Mouse (Mus musculus): ENCODE results near the gene Gdf11. TPM values are rescaled to one million over a fixed set of nuclear protein-coding genes. Genes with fewer than 3 reads are reported as not detected.

Gdf11 gene
- polyA plus RNA-seq, 1 experiment from 2014 or later: 10.2 TPM

GRCm38 (mm10) chr10:128921251-128921650 is 29.7 kb upstream of the Gdf11 start:
- no peaks in the 10 kb centered on the region for H3K36me3 ChIP-seq (ENCODE audit: control insufficient read depth, insufficient read depth, low read length)
- no peaks in the 10 kb centered on the region for H3K9me3 ChIP-seq (ENCODE audit: control insufficient read depth, low read length)
- DNase-seq (ENCODE audit: low spot score, missing footprints) (no peak), ATAC-seq (ENCODE audit: low FRiP score) (no peak)
- no peaks in the 10 kb centered on the region for H3K27me3 ChIP-seq (ENCODE audit: control insufficient read depth, insufficient read depth, low read length)
- H3K4me1 ChIP-seq (ENCODE audit: control insufficient read depth, insufficient read depth, low read length): peaks cover 16% of the 10 kb centered on the region
- H3K4me2 ChIP-seq: no peak overlapping the region
- WGBS: 79% methylated on average over 1 of the region's 1 CpGs
- H3K9ac ChIP-seq (ENCODE audit: low read length): no peak overlapping the region
- H3K27ac ChIP-seq (ENCODE audit: low read depth, low read length): no peak overlapping the region
- H3K4me3 ChIP-seq (ENCODE audit: low read depth, low read length): no peak overlapping the region

- Histone ChIP-seq H3K9me3 (ENCODE audit: control insufficient read depth, low read length) (no peaks in the 10 kb centered on the region), H3K4me1 (ENCODE audit: control insufficient read depth, insufficient read depth, low read length) (peaks cover 16% of the 10 kb centered on the region), H3K4me3 (ENCODE audit: low read depth, low read length) (no peak overlapping the region), H3K4me2 (no peak overlapping the region), H3K27me3 (ENCODE audit: control insufficient read depth, insufficient read depth, low read length) (no peaks in the 10 kb centered on the region), H3K9ac (ENCODE audit: low read length) (no peak overlapping the region), H3K27ac (ENCODE audit: low read depth, low read length) (no peak overlapping the region), H3K36me3 (ENCODE audit: control insufficient read depth, insufficient read depth, low read length) (no peaks in the 10 kb centered on the region)
- 69% methylated on average over 3 of the region's 3 CpGs for WGBS
- DNase-seq (ENCODE audit: low spot score, missing footprints) (no peak), ATAC-seq (ENCODE audit: low FRiP score) (no peak)
Measured at GRCm38 (mm10) chr10:128920736-128921161, 29.2 kb upstream of the Gdf11 start.

GRCm38 (mm10) chr10:128919966-128920365 is 28.4 kb upstream of the Gdf11 start:
- Histone ChIP-seq H3K9me3 (ENCODE audit: control insufficient read depth, low read length) (no peaks in the 10 kb centered on the region), H3K36me3 (ENCODE audit: control insufficient read depth, insufficient read depth, low read length) (no peaks in the 10 kb centered on the region), H3K4me1 (ENCODE audit: control insufficient read depth, insufficient read depth, low read length) (peaks cover 16% of the 10 kb centered on the region), H3K4me2 (no peak overlapping the region), H3K4me3 (ENCODE audit: low read depth, low read length) (no peak overlapping the region), H3K27me3 (ENCODE audit: control insufficient read depth, insufficient read depth, low read length) (no peaks in the 10 kb centered on the region), H3K9ac (ENCODE audit: low read length) (no peak overlapping the region), H3K27ac (ENCODE audit: low read depth, low read length) (no peak overlapping the region)
- WGBS: 77% methylated on average over 7 of the region's 7 CpGs
- no peak for DNase-seq (ENCODE audit: low spot score, missing footprints)
- ATAC-seq (ENCODE audit: low FRiP score): no peak

GRCm38 (mm10) chr10:128919203-128919631 is 27.7 kb upstream of the Gdf11 start:
- DNase-seq (ENCODE audit: low spot score, missing footprints): no peak
- Histone ChIP-seq H3K27ac (ENCODE audit: low read depth, low read length) (0 out of 2 replicates have a peak overlapping the region, but pooled peaks have one; percentile 2), H3K4me1 (ENCODE audit: control insufficient read depth, insufficient read depth, low read length) (peaks cover 16% of the 10 kb centered on the region)

GRCm38 (mm10) chr10:128918246-128918645 is 26.7 kb upstream of the Gdf11 start:
- DNase-seq (ENCODE audit: low spot score, missing footprints) (no peak), ATAC-seq (ENCODE audit: low FRiP score) (no peak)
- Histone ChIP-seq H3K9ac (ENCODE audit: low read length) (no peak overlapping the region), H3K27ac (ENCODE audit: low read depth, low read length) (no peak overlapping the region), H3K36me3 (ENCODE audit: control insufficient read depth, insufficient read depth, low read length) (no peaks in the 10 kb centered on the region), H3K4me3 (ENCODE audit: low read depth, low read length) (no peak overlapping the region), H3K4me2 (no peak overlapping the region), H3K9me3 (ENCODE audit: control insufficient read depth, low read length) (no peaks in the 10 kb centered on the region), H3K4me1 (ENCODE audit: control insufficient read depth, insufficient read depth, low read length) (peaks cover 13% of the 10 kb centered on the region), H3K27me3 (ENCODE audit: control insufficient read depth, insufficient read depth, low read length) (no peaks in the 10 kb centered on the region)
- 76% methylated on average over 7 of the region's 7 CpGs for WGBS

More at GRCm38 (mm10) chr10:128919203-128919631, 27.7 kb upstream of the Gdf11 start:
- Histone ChIP-seq H3K27me3 (ENCODE audit: control insufficient read depth, insufficient read depth, low read length) (no peaks in the 10 kb centered on the region), H3K4me3 (ENCODE audit: low read depth, low read length) (no peak overlapping the region), H3K36me3 (ENCODE audit: control insufficient read depth, insufficient read depth, low read length) (no peaks in the 10 kb centered on the region), H3K9me3 (ENCODE audit: control insufficient read depth, low read length) (no peaks in the 10 kb centered on the region), H3K9ac (ENCODE audit: low read length) (peak overlapping the region; percentile 21; the same call in 1 of the 2 replicates), H3K4me2 (no peak overlapping the region)
- 10% methylated on average over 6 of the region's 6 CpGs for WGBS
- no peak for ATAC-seq (ENCODE audit: low FRiP score)

- H3K9me3 ChIP-seq (ENCODE audit: control insufficient read depth, low read length): no peaks in the 10 kb centered on the region
- H3K36me3 ChIP-seq (ENCODE audit: control insufficient read depth, insufficient read depth, low read length): no peaks in the 10 kb centered on the region
- ATAC-seq (ENCODE audit: low FRiP score): no peak
- no peak overlapping the region for H3K4me3 ChIP-seq (ENCODE audit: low read depth, low read length)
- DNase-seq (ENCODE audit: low spot score, missing footprints): no peak
- WGBS: 91% methylated on average over 6 of the region's 6 CpGs
- no peak overlapping the region for H3K9ac ChIP-seq (ENCODE audit: low read length)
- no peak overlapping the region for H3K4me2 ChIP-seq
- peaks cover 8% of the 10 kb centered on the region for H3K4me1 ChIP-seq (ENCODE audit: control insufficient read depth, insufficient read depth, low read length)
- H3K27me3 ChIP-seq (ENCODE audit: control insufficient read depth, insufficient read depth, low read length): no peaks in the 10 kb centered on the region
- no peak overlapping the region for H3K27ac ChIP-seq (ENCODE audit: low read depth, low read length)
Measured at GRCm38 (mm10) chr10:128917400-128917799, 25.9 kb upstream of the Gdf11 start.

- no peak overlapping the region for H3K4me3 ChIP-seq (ENCODE audit: low read depth, low read length)
- peaks cover 5% of the 10 kb centered on the region for H3K4me1 ChIP-seq (ENCODE audit: control insufficient read depth, insufficient read depth, low read length)
- no peak overlapping the region for H3K4me2 ChIP-seq
- H3K27me3 ChIP-seq (ENCODE audit: control insufficient read depth, insufficient read depth, low read length): no peaks in the 10 kb centered on the region
- H3K9ac ChIP-seq (ENCODE audit: low read length): no peak overlapping the region
- no peak overlapping the region for H3K27ac ChIP-seq (ENCODE audit: low read depth, low read length)
- 89% methylated on average over 3 of the region's 3 CpGs for WGBS
- DNase-seq (ENCODE audit: low spot score, missing footprints) (no peak), ATAC-seq (ENCODE audit: low FRiP score) (no peak)
- no peaks in the 10 kb centered on the region for H3K9me3 ChIP-seq (ENCODE audit: control insufficient read depth, low read length)
- H3K36me3 ChIP-seq (ENCODE audit: control insufficient read depth, insufficient read depth, low read length): no peaks in the 10 kb centered on the region
Measured at GRCm38 (mm10) chr10:128916665-128917064, 25.1 kb upstream of the Gdf11 start.

- DNase-seq (ENCODE audit: low spot score, missing footprints) (no peak), ATAC-seq (ENCODE audit: low FRiP score) (no peak)
- no peaks in the 10 kb centered on the region for H3K9me3 ChIP-seq (ENCODE audit: control insufficient read depth, low read length)
- H3K4me1 ChIP-seq (ENCODE audit: control insufficient read depth, insufficient read depth, low read length): peaks cover 5% of the 10 kb centered on the region
- H3K27me3 ChIP-seq (ENCODE audit: control insufficient read depth, insufficient read depth, low read length): no peaks in the 10 kb centered on the region
- H3K4me2 ChIP-seq: no peak overlapping the region
- no peak overlapping the region for H3K9ac ChIP-seq (ENCODE audit: low read length)
- no peak overlapping the region for H3K4me3 ChIP-seq (ENCODE audit: low read depth, low read length)
- H3K36me3 ChIP-seq (ENCODE audit: control insufficient read depth, insufficient read depth, low read length): no peaks in the 10 kb centered on the region
- WGBS: 98% methylated on average over 2 of the region's 2 CpGs
- H3K27ac ChIP-seq (ENCODE audit: low read depth, low read length): no peak overlapping the region
Measured at GRCm38 (mm10) chr10:128915550-128915949, 24.0 kb upstream of the Gdf11 start.

GRCm38 (mm10) chr10:128913696-128914095 is 22.2 kb upstream of the Gdf11 start:
- no peak overlapping the region for H3K27ac ChIP-seq (ENCODE audit: low read depth, low read length)
- ATAC-seq (ENCODE audit: low FRiP score) (no peak), DNase-seq (ENCODE audit: low spot score, missing footprints) (no peak)
- H3K9ac ChIP-seq (ENCODE audit: low read length): no peak overlapping the region
- 82% methylated on average over 12 of the region's 12 CpGs for WGBS
- no peaks in the 10 kb centered on the region for H3K36me3 ChIP-seq (ENCODE audit: control insufficient read depth, insufficient read depth, low read length)
- H3K4me3 ChIP-seq (ENCODE audit: low read depth, low read length): no peak overlapping the region
- no peak overlapping the region for H3K4me2 ChIP-seq
- 0 out of 2 replicates have a peak, but pooled peaks cover 2% of the 10 kb centered on the region for H3K27me3 ChIP-seq (ENCODE audit: control insufficient read depth, insufficient read depth, low read length)
- H3K9me3 ChIP-seq (ENCODE audit: control insufficient read depth, low read length): no peaks in the 10 kb centered on the region
- peaks cover 6% of the 10 kb centered on the region for H3K4me1 ChIP-seq (ENCODE audit: control insufficient read depth, insufficient read depth, low read length)
